In genomic region chr1:138920799-138921198, GRCm38 (mm10) we compare ENCODE assay signal across 24 mouse cellular contexts.
"Had no signal": no experiment of that assay in that cellular context is flagged by ENCODE, and none has a peak within 500 bp of the region (broad histone marks: within the 10 kb centered on the region; RNA-seq: fewer than 3 reads in every experiment).

No protein-coding gene starts in this region.

- DNase-seq: liver, postnatal 0 days; lung, adult 2 months; lung, postnatal 14 days; lung, postnatal 36 days; midbrain, embryonic 14.5 days; retina, postnatal 1 day; right cerebral cortex, adult 18-20 months; right cerebral cortex, postnatal 25 days; right cerebral cortex, postnatal 4 days; spleen, adult 18-20 months; thymus, adult 2 months; thymus, postnatal 25 days; thymus, postnatal 4 days had no signal

- H3K9ac ChIP-seq: liver, embryonic 15.5 days; liver, postnatal 0 days; lung, embryonic 15.5 days; midbrain, embryonic 12.5 days; neural tube, embryonic 13.5 days; neural tube, embryonic 15.5 days; stomach, embryonic 15.5 days had no signal

- H3K9me3 ChIP-seq: liver, embryonic 15.5 days; lung, embryonic 15.5 days; midbrain, embryonic 12.5 days; neural tube, embryonic 13.5 days; neural tube, embryonic 15.5 days; stomach, embryonic 15.5 days had no signal

- ATAC-seq: liver, postnatal 0 days; lung, postnatal 0 days; midbrain, embryonic 16.5 days had no signal

- H3K27me3 ChIP-seq: liver, embryonic 15.5 days; lung, embryonic 15.5 days; midbrain, embryonic 12.5 days; neural tube, embryonic 13.5 days; neural tube, embryonic 15.5 days; stomach, embryonic 15.5 days had no signal

- H3K4me1 ChIP-seq: lung, embryonic 15.5 days; midbrain, embryonic 12.5 days; neural tube, embryonic 13.5 days; neural tube, embryonic 15.5 days; stomach, embryonic 15.5 days had no signal

- H3K36me3 ChIP-seq: liver, embryonic 15.5 days; lung, embryonic 15.5 days; midbrain, embryonic 12.5 days; neural tube, embryonic 13.5 days; neural tube, embryonic 15.5 days; stomach, embryonic 15.5 days had no signal

- H3K27ac ChIP-seq: liver, embryonic 15.5 days; lung, embryonic 15.5 days; macrophage; midbrain, embryonic 12.5 days; neural tube, embryonic 13.5 days; neural tube, embryonic 15.5 days; stomach, embryonic 15.5 days; stomach, postnatal 0 days had no signal

- H3K4me3 ChIP-seq: liver, embryonic 15.5 days; lung, embryonic 15.5 days; midbrain, embryonic 12.5 days; myocyte; neural tube, embryonic 13.5 days; neural tube, embryonic 15.5 days; stomach, embryonic 15.5 days had no signal
